Mouse (Mus musculus) gastrocnemius, postnatal 36 days (tissue): ENCODE data around the gene Il31ra. TPM values are rescaled to one million over a fixed set of nuclear protein-coding genes. Genes with fewer than 3 reads are reported as not detected.
"Not testable (repeated sequence)": the region's sequence is repeated elsewhere in the genome, so short reads cannot be mapped to it uniquely, and the experiment has no call there.

Source experiments
- DNase-seq, 2 experiments: peaks; one replicate each; pipeline ENCODE4 v3.0.0; 2022
- intact Hi-C: fragments of 180-260 bp; cut with DNase I; formaldehyde crosslinking; loops from one replicate; pipeline ENCODE4 v1.15.1; 2025
- long read RNA-seq, 2 experiments: library from polyadenylated mRNA; stranded (forward); transcript quantifications; one replicate each; pipeline ENCODE4 v2.0.0; 2021
- total RNA-seq, 2 experiments: library from RNA; stranded (reverse); gene quantifications; 2 replicates each; pipeline ENCODE4 v1.2.3; 2021

Il31ra gene
- total RNA-seq: not detected
- long read RNA-seq, experiment 1: 0 reads
- long read RNA-seq, experiment 2, partial matches to known transcripts: 0 of 1 reads
- long read RNA-seq, experiment 2, other reads (novel, unspliced or antisense): 1 of 1 reads

DNA sequence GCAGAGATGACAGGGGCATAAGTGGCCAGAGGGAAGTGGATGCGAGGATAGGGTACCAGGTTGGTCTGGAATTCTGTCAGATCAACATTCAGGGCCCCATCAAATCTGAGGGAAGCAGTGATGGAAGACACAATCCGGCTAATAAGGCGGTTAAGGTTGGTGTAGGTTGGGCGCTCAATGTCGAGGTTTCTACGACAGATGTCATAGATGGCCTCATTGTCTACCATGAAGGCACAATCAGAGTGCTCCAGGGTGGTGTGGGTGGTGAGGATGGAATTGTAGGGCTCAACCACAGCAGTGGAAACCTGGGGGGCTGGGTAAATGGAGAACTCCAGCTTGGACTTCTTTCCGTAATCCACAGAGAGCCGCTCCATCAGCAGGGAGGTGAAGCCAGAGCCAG lies at the start of gene Il31ra:
Gene Il31ra, minus strand, starts transcription at position 101 of the 400 bp plus-strand sequence.
- intact Hi-C loops: not testable (repeated sequence)

DNA sequence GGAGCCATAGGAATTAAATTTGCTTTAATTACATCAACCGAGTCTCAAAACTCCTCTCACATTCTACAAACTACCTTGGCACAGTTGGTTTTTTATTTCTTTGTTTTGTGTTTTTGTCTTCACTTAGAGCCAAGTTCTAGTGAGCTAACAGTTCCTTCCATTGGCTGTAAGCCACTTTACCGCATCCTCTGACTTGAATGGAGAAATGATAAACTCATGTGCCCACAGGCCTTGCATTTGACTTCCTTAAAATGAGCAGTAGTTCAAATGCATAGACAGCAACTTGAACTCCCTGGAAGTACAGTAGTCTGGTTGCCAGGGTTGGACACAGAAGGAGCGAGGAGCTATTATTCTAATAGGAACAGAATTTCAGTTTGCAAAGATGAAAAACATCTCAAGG lies 48.7 kb upstream of the Il31ra start:
- no peak for DNase-seq
- intact Hi-C loops: no loop called here

More for the DNA sequence above, at the start of gene Il31ra:
- DNase-seq: not testable (repeated sequence)

DNA sequence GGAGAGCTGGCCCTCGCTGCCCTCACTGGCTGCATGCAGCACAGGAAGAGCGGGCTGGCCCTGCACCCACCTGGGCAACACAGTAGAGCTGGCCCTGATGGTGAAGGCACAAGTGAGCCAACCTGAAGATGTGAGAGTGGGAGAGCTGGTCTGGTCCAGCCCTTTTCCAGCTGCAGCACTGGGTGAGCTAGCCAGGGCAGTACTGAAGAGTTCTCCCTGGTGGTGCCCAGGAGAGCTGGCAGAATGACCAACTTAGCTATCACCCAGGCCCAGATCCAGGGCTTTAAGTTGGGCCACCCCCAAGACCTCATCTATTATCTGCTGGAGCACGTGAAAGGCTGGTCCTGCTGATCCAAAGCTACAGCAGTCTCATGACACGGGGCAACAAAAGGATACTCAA lies 45.0 kb upstream of the Il31ra start:
- DNase-seq: no peak
- intact Hi-C loops: no loop called here

DNA sequence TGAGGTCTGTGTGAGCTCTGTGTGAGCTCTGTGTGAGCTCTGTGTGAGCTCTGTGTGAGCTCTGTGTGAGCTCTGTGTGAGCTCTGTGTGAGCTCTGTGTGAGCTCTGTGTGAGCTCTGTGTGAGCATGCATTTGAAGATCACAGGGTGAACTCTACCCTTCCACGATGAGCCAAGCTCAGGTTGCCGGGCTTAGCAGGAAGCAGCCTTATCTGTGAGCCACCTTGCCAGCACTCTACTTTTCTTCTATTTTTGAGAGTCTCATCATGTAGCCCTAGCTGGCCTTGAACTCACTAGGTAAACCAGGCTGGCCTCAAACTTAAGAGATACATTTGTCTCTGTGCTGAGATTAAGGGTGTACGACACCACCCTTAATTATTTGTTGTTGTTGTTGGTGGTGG lies 42.3 kb upstream of the Il31ra start:
- no peak for DNase-seq
- intact Hi-C loops: no loop called here

DNA sequence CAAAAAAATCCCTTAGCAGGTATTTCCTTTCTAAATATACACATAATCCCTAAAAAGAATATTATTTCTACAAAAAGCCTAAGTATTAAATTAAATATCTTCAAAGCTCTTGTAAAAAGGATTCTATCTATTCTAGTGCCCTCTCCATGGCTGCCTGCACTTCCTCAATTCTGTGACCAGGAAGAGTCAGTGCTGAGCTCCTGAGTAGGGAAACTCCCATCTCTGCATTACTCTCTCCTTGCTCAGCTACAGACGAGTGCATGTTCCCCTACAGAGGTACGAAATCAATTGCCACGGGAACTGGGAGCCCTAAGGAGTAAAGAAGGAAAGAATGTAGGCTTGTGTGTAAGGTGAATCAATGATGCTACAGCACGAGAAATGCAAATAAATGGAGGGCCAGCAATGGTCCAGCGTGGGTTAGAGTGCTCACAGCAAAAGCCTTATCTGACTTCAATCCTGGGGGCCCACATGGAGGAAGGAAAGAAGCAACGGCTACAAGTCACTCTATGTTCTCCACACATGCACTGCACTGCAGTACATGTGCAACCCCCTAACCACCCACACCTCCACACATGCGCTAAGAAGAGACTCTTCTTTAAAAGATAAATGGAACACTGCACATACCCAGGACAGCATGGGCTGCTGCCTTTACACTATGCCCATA lies 41.1 kb upstream of the Il31ra start:
- intact Hi-C loops: no loop called here
- DNase-seq: no peak

DNA sequence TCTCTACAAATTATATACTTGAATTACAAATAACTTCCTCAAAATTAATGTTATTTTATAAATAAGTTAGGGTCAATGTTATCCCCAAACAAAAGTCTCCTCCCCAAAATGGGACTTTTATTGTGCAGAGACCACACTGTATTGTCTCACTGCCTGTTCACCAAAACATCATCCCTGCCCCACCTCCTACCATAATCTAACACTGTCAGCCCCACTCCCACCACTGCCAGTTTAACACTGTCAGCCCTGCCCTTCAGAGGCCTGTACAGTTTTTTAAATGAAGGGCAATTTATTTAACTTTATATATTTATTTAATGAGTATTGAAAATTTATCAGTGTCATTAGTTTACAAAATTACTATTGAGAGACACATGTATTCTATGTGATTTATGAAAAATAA lies 31.4 kb upstream of the Il31ra start:
- no peak for DNase-seq
- intact Hi-C loops: loop anchor here (10.0 kb wide), 1 partner anchor 351 kb away; no protein-coding TSS in a partner anchor

DNA sequence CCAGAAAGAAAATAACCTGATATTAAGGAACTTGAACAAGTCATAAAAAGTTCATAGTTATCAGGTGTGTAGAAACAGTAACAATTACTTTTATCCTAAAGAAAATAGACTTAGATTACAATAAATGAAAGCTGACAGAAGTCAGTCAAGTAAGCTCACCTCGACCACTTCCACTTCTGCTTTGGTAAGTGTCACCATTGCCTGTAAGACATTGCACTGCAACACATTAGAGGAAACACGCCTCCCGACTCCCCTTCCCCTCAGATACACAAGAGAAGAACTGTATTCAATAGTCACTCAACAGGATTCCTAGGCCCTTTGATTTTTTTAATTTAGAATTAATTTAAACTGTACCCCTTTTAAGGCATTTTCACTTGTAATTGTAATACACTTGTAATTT lies 30.5 kb upstream of the Il31ra start:
- no peak for DNase-seq
- intact Hi-C loops: loop anchor here (10.0 kb wide), 1 partner anchor 350 kb away; no protein-coding TSS in a partner anchor

DNA sequence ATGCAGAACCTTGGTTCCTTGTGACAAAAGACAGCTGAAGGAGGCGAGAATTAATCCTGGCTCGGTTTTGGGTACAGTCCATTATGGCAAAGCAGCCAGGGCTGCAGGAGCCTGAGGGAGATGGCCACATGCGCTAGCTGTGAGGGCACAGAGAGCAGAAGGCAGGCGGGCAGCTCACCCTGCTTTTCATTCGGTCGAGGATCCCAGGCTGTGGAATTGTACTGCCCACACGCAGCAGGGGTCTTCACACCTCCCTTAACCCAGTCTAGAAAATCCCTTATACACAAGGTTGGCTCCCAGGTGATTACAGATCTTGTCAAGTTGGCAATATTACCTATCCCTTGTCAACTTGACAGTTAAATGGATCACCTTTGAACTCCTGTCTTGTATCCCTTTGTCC lies 29.5 kb upstream of the Il31ra start:
- intact Hi-C loops: loop anchor here (10.0 kb wide), 1 partner anchor 349 kb away; no protein-coding TSS in a partner anchor
- no peak for DNase-seq

DNA sequence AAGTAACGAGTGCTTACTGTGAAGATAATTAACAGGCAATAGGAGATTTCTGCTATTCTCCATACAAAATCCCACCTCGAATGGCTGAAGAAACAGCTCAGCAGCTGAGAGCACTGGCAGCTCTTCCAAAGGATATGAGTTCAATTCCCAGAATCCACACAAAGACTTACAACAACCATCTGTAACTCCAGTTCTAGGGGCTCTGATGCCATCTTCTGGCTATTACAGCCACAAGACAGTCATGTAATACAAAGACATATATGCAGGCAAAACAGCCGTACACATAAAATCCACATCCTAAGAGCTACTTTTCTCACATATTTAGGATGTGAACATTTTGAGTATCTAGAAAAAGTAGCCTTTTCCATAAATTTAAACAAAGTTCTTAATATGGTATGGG lies 27.4 kb upstream of the Il31ra start:
- DNase-seq: no peak
- intact Hi-C loops: loop anchor here (10.0 kb wide), 1 partner anchor 347 kb away; no protein-coding TSS in a partner anchor

DNA sequence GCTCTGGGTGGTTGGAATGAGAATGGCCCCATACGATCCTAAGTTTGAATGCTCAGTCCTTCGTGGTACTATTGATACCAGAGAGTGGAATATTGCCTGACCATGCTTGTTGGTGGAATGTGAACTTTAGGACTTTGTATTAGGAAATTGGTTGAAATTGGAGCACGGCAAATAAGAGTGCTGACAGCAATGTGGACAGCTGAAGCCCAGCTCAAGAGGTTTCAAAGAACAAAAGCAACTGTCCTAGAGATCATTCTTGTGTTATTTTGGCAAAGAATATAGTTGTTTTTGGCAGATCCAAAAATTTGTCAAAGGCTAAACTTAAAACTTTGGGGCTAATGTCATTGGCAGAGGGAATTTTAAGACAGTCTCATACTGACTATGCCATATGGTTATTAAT lies 14.4 kb upstream of the Il31ra start:
- DNase-seq: no peak
- intact Hi-C loops: no loop called here

DNA sequence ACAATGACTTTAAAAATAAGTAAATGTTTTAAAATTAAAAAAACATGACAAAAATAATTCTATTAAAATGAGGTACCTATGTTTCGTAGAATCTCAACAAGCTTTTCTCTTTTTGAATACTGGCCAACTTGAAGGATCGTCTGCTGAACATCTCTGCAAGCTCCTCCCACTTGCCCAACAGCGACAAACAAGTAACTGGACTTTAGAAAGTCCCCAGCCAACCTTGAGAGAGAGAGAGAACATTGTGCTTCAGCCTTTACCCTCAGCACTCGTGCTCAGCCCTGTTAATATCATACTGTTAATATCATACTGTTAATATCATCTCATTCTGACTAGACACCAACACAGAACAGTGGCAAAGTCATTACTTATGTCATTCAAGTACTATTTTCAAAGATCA lies 10.3 kb upstream of the Il31ra start:
- no peak for DNase-seq
- intact Hi-C loops: no loop called here

DNA sequence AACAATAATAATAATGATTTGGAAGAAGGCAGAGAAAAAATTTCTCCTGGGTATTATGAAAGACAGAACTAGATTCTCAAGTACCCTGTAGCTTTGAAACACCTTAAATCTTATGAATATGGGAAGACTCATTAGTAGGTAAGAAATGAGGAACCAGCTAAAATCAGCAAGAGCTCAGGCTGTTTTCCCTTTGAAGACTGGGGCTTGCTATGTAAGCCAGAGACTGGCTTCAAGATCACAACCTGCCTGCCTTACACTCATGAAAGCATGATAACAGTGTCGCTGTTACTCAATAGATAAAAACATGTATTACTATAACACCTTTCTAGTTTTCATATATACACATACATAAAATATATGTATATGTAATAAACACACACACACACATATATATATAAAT lies 9.7 kb upstream of the Il31ra start:
- intact Hi-C loops: no loop called here
- DNase-seq: no peak

DNA sequence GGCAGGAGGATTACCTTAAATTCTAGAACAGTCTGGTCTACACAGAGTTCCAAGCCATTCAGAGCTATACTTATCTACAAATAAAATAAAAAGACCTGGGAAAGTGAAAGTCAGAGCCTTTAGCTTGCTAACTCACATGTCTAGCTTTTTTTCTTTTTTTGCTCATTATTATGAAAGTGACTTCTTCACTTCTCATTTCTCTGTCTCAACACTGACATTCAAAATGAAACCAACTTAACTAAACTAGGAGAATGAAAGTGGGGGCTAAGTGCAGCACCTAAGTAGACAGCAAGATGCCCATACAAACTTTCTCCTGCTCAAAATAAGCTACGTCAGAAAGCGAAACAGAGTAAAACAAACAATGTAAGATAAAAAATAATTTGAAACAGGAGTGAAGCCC lies 8.4 kb upstream of the Il31ra start:
- intact Hi-C loops: no loop called here
- DNase-seq: no peak

DNA sequence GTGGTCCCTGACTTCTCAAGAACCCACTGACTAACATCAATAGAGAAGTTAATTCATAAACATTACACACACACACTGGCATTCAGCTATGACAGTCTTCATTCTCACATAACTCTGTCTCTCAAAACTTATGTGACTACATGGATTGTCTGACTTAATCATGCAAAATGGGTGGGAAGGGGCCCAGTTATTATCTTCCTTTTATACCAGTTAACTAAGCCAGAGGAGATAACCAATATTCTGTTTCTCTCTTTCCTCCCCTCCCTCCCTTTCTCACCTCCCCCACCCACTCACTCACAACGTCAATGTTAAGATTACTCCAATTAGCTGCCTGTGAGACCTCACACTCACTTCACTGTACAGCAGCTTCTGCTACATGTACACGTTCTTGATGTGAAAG lies 3.9 kb downstream of the Il31ra start:
- intact Hi-C loops: no loop called here

DNA sequence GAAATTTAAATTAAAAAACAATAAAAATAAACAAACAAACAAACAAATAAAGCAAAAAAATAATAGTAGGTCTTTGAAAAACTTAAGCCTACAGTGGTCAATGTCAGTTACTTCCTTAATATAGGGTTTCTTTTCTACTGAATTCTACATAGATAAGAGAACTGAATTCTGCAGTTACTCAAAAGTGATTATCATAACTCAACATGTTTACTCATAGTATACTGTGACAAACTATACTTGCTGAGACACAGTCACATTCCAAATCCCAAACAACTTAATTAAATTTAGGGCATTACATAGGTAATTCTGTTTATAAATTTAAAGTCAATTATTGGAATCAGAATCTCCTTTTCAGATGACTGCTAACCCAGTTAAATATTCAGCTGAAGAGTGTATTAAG lies 4.5 kb downstream of the Il31ra start:
- DNase-seq: no peak
- intact Hi-C loops: no loop called here

More for the DNA sequence above, 3.9 kb downstream of the Il31ra start:
- DNase-seq: no peak

DNA sequence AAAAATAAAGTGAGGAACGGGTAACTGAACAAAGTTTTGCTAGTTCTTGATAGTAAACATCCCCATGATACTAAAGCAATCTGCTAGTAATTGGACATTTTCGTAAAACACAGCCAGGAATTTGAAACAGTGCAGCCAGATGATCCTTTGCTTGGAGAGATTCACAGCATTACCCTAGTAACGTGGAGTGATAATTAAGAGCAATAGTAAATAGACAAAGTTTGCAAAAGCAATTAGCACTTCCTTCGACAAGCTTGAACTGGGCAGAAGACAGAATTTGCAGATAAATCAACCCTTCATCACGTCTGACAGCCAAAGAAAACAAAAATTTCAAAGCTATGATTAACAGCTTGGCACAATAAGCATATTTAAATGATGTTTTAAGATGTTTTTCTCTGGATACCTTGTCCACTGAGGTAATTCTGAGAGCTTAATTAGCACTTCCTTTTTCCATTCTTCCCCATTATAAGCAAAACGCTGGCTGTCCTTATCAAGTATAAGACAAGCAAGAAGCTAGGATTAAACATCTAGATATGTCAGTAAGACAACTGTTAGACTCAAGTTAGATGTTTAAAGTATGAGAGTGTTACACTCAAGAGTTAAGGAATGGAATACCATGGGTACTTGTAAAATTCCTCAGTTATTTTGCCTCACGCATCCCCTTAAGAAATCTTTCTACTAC lies 9.5 kb downstream of the Il31ra start:
- no peak for DNase-seq
- intact Hi-C loops: no loop called here

DNA sequence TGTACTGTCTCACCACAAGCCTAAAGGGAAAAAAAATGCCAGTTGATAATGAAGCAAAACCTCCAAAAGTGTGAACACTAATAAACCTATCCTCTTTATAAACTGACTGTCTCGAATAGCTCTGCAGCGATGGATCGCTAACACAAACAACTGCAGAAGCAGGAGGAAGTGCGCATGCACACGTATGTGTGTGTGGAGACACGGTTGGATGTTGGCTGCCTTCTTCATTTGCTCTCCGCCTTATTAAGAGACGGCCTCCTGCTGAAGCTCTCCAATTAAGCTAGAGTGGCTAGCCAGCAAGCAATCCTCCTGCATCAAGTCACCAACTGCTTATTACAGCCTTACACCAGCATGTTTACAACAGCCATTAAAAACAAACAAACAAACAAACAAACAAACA lies 11.9 kb downstream of the Il31ra start:
- intact Hi-C loops: no loop called here

DNA sequence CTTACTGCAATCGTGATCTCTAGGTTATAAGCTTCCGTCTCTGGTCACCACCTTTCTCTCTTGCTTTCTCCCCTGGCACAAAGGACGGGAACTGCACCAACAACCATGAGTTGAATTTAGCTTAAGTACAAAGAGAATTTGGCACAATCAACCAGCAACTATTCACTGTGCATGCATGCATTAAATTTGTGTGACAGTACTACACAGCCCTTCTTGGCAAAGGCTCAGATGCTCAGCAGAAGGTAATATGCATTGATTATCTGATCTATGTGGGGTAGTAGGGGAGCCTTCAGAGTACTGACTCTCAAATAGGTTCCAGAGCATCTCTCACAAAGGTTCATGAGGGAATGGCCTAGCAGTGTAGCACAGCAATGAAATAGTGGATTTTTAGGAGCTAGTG lies 12.4 kb downstream of the Il31ra start:
- no peak for DNase-seq
- intact Hi-C loops: no loop called here

More for the DNA sequence above, 11.9 kb downstream of the Il31ra start:
- DNase-seq: no peak

DNA sequence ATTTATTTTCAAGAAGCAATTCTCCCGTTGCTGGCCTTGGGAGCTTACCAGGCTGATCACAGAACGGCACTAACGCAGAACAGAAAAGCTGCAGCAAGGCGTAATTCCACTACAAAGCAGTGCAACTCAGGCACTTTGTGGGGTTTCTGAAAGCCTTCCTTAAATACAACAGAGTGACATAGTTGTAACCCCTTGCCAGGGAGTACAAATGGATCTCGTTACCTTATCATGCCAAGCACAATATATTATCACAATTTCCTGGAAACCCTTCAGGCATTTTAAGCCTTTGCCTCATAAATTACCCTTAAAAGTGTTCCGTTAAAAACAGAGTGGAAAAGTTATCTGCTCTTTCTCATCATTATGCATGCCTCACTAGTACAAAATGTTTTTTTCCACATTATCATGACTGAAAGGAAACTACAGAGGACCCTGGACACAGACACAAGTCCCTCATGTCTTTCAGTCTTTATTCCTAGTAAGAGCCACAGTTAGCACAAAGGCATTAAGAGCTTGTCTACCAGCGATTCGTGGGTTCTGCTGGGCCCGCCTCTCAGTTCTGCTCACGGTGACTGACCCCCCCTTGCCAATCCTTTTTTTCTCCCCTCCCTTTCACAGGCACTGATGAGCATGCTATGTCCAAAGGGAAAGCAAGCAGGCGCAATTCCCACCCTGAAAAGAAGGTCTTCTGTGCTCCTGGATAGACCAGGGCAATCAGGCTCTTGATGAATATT lies 13.4 kb downstream of the Il31ra start:
- intact Hi-C loops: no loop called here

DNA sequence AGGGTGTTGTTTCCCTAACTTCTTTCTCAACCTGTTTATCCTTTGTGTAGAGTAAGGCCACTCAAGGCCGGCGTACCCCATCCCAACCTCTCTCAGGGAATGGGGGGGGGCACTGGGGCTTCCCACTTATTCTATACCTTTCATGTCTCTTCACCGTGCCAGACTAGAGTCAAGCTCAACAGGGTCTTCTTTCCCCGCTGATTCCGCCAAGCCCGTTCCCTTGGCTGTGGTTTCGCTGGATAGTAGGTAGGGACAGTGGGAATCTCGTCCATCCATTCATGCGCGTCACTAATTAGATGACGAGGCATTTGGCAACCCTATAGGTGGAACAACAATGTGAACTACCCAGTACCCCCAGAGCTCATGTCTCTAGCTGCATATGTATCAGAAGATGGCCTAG lies 16.1 kb downstream of the Il31ra start:
- DNase-seq: peak; percentile 100

More for the DNA sequence above, 13.4 kb downstream of the Il31ra start:
- no peak for DNase-seq

DNA sequence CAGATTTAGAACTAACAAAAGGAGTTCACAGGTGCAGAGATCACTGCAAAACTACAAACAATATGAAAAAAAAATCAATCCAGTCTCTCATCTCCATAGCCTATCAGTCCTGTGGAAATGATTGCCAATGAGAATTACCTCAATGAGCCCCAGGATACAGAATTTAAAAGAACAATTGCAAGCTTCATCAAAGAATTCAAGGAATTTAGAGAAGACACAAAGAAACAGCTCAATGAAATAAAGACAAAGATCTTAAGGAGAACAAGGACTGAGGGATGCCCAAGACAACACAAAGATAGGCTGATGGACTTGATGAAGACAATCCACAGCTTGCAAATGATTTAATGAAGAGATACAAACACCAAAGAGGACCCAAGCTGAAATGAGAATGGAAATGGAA lies 20.4 kb downstream of the Il31ra start:
- no peak for DNase-seq
- intact Hi-C loops: no loop called here

More for the DNA sequence above, 16.1 kb downstream of the Il31ra start:
- intact Hi-C loops: not testable (repeated sequence)
